ENCODE assay signal across 16 mouse cellular contexts in genomic region chr6:103766830-103767229, GRCm38 (mm10).
A peak's percentile ranks its signal among the peaks of the same experiment; 100 is the strongest.
DNase-seq lines count a peak whose midpoint lies in the region; ATAC-seq lines count a peak whose summit lies in the region.
"Had no signal": no experiment of that assay in that cellular context is flagged by ENCODE, and none has a peak within 500 bp of the region (broad histone marks: within the 10 kb centered on the region; RNA-seq: fewer than 3 reads in every experiment).

No protein-coding gene starts in this region.

- 0 out of 2 replicates have a peak, but pooled peaks have one; percentile 45 for ATAC-seq in cerebellum, adult (ENCODE audit: insufficient number of reproducible peaks, low FRiP score, low TSS enrichment)
- ATAC-seq: activated CD4-positive, CD25-positive, alpha-beta regulatory T cell, adult 4 months; forebrain, embryonic 14.5 days; forebrain, postnatal 0 days; intestine, embryonic 15.5 days had no signal

- DNase-seq in cerebellum, adult 8-10 months, result no peak
- DNase-seq in cerebellum, postnatal 14 days, result peak; percentile 66 to 70
- no peak for DNase-seq in cerebellum, adult 11 months
- peak; percentile 6 to 16 for DNase-seq in layer of hippocampus, postnatal 10 days (ENCODE audit: low spot score in 2 of 2)
- DNase-seq in layer of hippocampus, adult 9-10 months (ENCODE audit: low spot score), result no peak
- DNase-seq: adrenal gland, adult 8-10 months; adrenal gland, postnatal 25 days; forebrain, postnatal 0 days; gastrocnemius, adult 2 months; gastrocnemius, postnatal 14 days; heart, adult 11 months; kidney, adult 11 months had no signal

Comparison
In these comparisons a context has a peak if more than half of its experiments do, and no peak if none do; other contexts are left out.
1. DNase-seq: peak in cerebellum, postnatal 14 days (2 of 2) and layer of hippocampus, postnatal 10 days (2 of 2); none in cerebellum, adult 8-10 months (single experiment), cerebellum, adult 11 months (single experiment) and layer of hippocampus, adult 9-10 months (single experiment).